Mouse (Mus musculus): Measurements from ENCODE around the gene Plpp6. TPM values are rescaled to one million over a fixed set of nuclear protein-coding genes. Genes with fewer than 3 reads are reported as not detected.

Gene Plpp6
- polyA plus RNA-seq, 1 experiment from 2014 or later: 4.1 TPM

Other genes starting within 250 kb of the Plpp6 start
- gene Slc1a1, start 128.9 kb upstream of the Plpp6 start, polyA plus RNA-seq (2016; fragmentation: Nextera tagmentation; extraction: Ambion mirVana): 0.13 and 0.15 TPM in 2 replicates
- 0.06 TPM in 1 of 2 replicates, not detected in the other for gene 4430402I18Rik, start 3.8 kb downstream of the Plpp6 start, polyA plus RNA-seq (2016; fragmentation: Nextera tagmentation; extraction: Ambion mirVana)
- gene Cdc37l1, start 26.4 kb downstream of the Plpp6 start, polyA plus RNA-seq (2016; fragmentation: Nextera tagmentation; extraction: Ambion mirVana): 31.1 and 40.5 TPM in 2 replicates
- 64.1 and 69.6 TPM in 2 replicates for gene Ak3, start 84.0 kb downstream of the Plpp6 start, polyA plus RNA-seq (2016; fragmentation: Nextera tagmentation; extraction: Ambion mirVana)
- gene Rcl1, start 137.4 kb downstream of the Plpp6 start, polyA plus RNA-seq (2016; fragmentation: Nextera tagmentation; extraction: Ambion mirVana): 84.4 and 105 TPM in 2 replicates